Mouse (Mus musculus) kidney, postnatal 0 days (tissue): Measurements from ENCODE around the gene Gm42791. TPM values are rescaled to one million over a fixed set of nuclear protein-coding genes. Genes with fewer than 3 reads are reported as not detected.
A peak's percentile ranks its signal among the peaks of the same experiment; 100 is the strongest.

ENCODE experiments used
- ATAC-seq: fragments of 200-750 bp; cut with Nextera tagmentation; replicated peaks from 2 replicates; pipeline ENCODE4 v1.8.0; 2017; ENCODE audit warnings: low read depth, moderate number of reproducible peaks, moderate TSS enrichment, moderate library complexity; ENCODE audit not compliant: low FRiP score
- DNase-seq: peaks from one replicate; pipeline ENCODE4 v3.0.0-alpha.2; 2016; ENCODE audit warnings: low spot score
- H3K27ac ChIP-seq: fragments of 300-500 bp; sonication (generic); 2 replicates; pipeline ENCODE4 v1.5.1; 2014; ENCODE audit warnings: mild to moderate bottlenecking
- H3K27me3 ChIP-seq: fragments of 300-500 bp; sonication (generic); 2 replicates; pipeline ENCODE4 v1.6.1; 2014; ENCODE audit warnings: low read length, mixed read lengths; ENCODE audit not compliant: insufficient read depth
- H3K36me3 ChIP-seq: fragments of 300-500 bp; sonication (generic); 2 replicates; pipeline ENCODE4 v1.6.1; 2014; ENCODE audit warnings: low read length, mixed read lengths; ENCODE audit not compliant: insufficient read depth
- H3K4me1 ChIP-seq: fragments of 300-500 bp; sonication (generic); replicated peaks from 2 replicates; pipeline ENCODE4 v1.6.1; 2014; ENCODE audit warnings: antibody characterized with exemption, low read length, mixed read lengths; ENCODE audit not compliant: insufficient read depth
- H3K4me2 ChIP-seq: fragments of 300-500 bp; sonication (generic); 2 replicates; pipeline ENCODE4 v1.6.1; 2014; ENCODE audit warnings: mild to moderate bottlenecking, low read length, moderate library complexity, mixed read lengths
- H3K4me3 ChIP-seq: fragments of 300-500 bp; sonication (generic); replicated peaks from 2 replicates; pipeline ENCODE4 v1.5.1; 2014; ENCODE audit warnings: low read depth, low read length
- H3K9ac ChIP-seq: fragments of 300-500 bp; sonication (generic); 2 replicates; pipeline ENCODE4 v1.6.1; 2014; ENCODE audit warnings: low read depth, low read length
- H3K9me3 ChIP-seq: fragments of 300-500 bp; sonication (generic); replicated peaks from 2 replicates; pipeline ENCODE4 v1.6.1; 2016; ENCODE audit warnings: low read length, inconsistent platforms, mixed read lengths
- CTCF ChIP-seq: IDR thresholded peaks from 2 replicates; pipeline ENCODE4 v1.5.1; 2016; ENCODE audit warnings: antibody characterized with exemption, low read depth, mild to moderate bottlenecking, moderate library complexity
- WGBS: fragments of 180-500 bp; shearing (Covaris S2); extraction: QIAGEN DNeasy Blood & Tissue Kit; methylation state at CpG from one replicate; pipeline ENCODE4 v1.1.7; 2014; 5-methylcytosine and 5-hydroxymethylcytosine counted together
- polyA plus RNA-seq: library from polyadenylated mRNA; unstranded; fragments of >200 nt; fragmentation: Nextera tagmentation; extraction: Ambion mirVana; gene quantifications from 2 replicates; pipeline ENCODE4 v1.2.1, GENCODE M21; 2015

Gene Gm42791
- polyA plus RNA-seq, 1 experiment from 2014 or later = not detected

GRCm38 (mm10) chr5:149020681-149021062, 25.7 kb upstream of the Gm42791 start:
- Histone ChIP-seq H3K36me3 (no peaks in the 10 kb centered on the region), H3K4me2 (no peak overlapping the region), H3K4me1 (peaks cover 3% of the 10 kb centered on the region; the same call in 1 of the 2 replicates), H3K27me3 (no peaks in the 10 kb centered on the region), H3K9ac (no peak overlapping the region), H3K4me3 (no peak overlapping the region), H3K9me3 (no peaks in the 10 kb centered on the region), H3K27ac (no peak overlapping the region)
- DNase-seq (no peak), ATAC-seq (no peak)
- no peak for TF ChIP-seq CTCF
- 68% methylated on average over 16 of the region's 16 CpGs for WGBS

GRCm38 (mm10) chr5:149020059-149020680, 25.2 kb upstream of the Gm42791 start:
- no peaks in the 10 kb centered on the region for H3K27me3 ChIP-seq
- no peak overlapping the region for H3K4me3 ChIP-seq
- H3K4me1 ChIP-seq = peaks cover 3% of the 10 kb centered on the region; the same call in 1 of the 2 replicates
- no peaks in the 10 kb centered on the region for H3K9me3 ChIP-seq
- DNase-seq (no peak), ATAC-seq (no peak)
- H3K27ac ChIP-seq = no peak overlapping the region
- no peak for TF ChIP-seq CTCF
- 35% methylated on average over 18 of the region's 18 CpGs for WGBS
- H3K9ac ChIP-seq = no peak overlapping the region
- no peaks in the 10 kb centered on the region for H3K36me3 ChIP-seq
- no peak overlapping the region for H3K4me2 ChIP-seq

GRCm38 (mm10) chr5:149017666-149018415, 22.9 kb upstream of the Gm42791 start:
- Histone ChIP-seq H3K27me3 (no peaks in the 10 kb centered on the region), H3K4me2 (no peak overlapping the region), H3K9me3 (no peaks in the 10 kb centered on the region), H3K4me1 (peaks cover 3% of the 10 kb centered on the region; the same call in 1 of the 2 replicates), H3K27ac (no peak overlapping the region), H3K9ac (no peak overlapping the region), H3K4me3 (no peak overlapping the region), H3K36me3 (no peaks in the 10 kb centered on the region)
- no peak for ATAC-seq
- TF ChIP-seq CTCF = no peak
- DNase-seq = no peak
- 75% methylated on average over 3 of the region's 3 CpGs for whole genome bisulfite sequencing

GRCm38 (mm10) chr5:149017181-149017580, 22.2 kb upstream of the Gm42791 start:
- ATAC-seq (no peak), DNase-seq (no peak)
- Histone ChIP-seq H3K4me3 (no peak overlapping the region), H3K9me3 (no peaks in the 10 kb centered on the region), H3K36me3 (no peaks in the 10 kb centered on the region), H3K4me2 (no peak overlapping the region), H3K27me3 (no peaks in the 10 kb centered on the region), H3K27ac (no peak overlapping the region), H3K9ac (no peak overlapping the region), H3K4me1 (peaks cover 3% of the 10 kb centered on the region; the same call in 1 of the 2 replicates)
- WGBS = 91% methylated on average over 3 of the region's 3 CpGs
- no peak for TF ChIP-seq CTCF

- Histone ChIP-seq H3K4me3 (peak overlapping the region; percentile 55; the same call in 1 of the 2 replicates), H3K9ac (no peak overlapping the region), H3K27ac (no peak overlapping the region), H3K4me2 (peak overlapping the region; percentile 96), H3K4me1 (peaks cover 3% of the 10 kb centered on the region; the same call in 1 of the 2 replicates), H3K27me3 (no peaks in the 10 kb centered on the region), H3K36me3 (no peaks in the 10 kb centered on the region), H3K9me3 (no peaks in the 10 kb centered on the region)
- no peak for TF ChIP-seq CTCF
- ATAC-seq (no peak), DNase-seq (no peak)
- 63% methylated on average over 5 of the region's 5 CpGs for WGBS
Measured at GRCm38 (mm10) chr5:149016261-149016660, 21.3 kb upstream of the Gm42791 start.

GRCm38 (mm10) chr5:149015335-149016201, 20.6 kb upstream of the Gm42791 start:
- ATAC-seq (peak; percentile 78; the same call in 1 of the 2 replicates), DNase-seq (peak; percentile 73)
- TF ChIP-seq CTCF = no peak
- peak overlapping the region; percentile 75 for H3K9ac ChIP-seq
- peak overlapping the region; percentile 96 for H3K4me2 ChIP-seq
- no peaks in the 10 kb centered on the region for H3K9me3 ChIP-seq
- peak overlapping the region; percentile 60; the same call in 1 of the 2 replicates for H3K27ac ChIP-seq
- no peaks in the 10 kb centered on the region for H3K27me3 ChIP-seq
- no peaks in the 10 kb centered on the region; the same call in 1 of the 2 replicates for H3K4me1 ChIP-seq
- 2% methylated on average over 34 of the region's 37 CpGs for WGBS
- peak overlapping the region; percentile 55 for H3K4me3 ChIP-seq
- no peaks in the 10 kb centered on the region for H3K36me3 ChIP-seq
